Mouse (Mus musculus) cerebellum, adult 9-11 months (tissue): ENCODE results near the gene Hist1h2bm.
"Not testable (repeated sequence)": the region's sequence is repeated elsewhere in the genome, so short reads cannot be mapped to it uniquely, and the experiment has no call there.

ENCODE experiments used
- DNase-seq: peaks from one replicate; pipeline ENCODE4 v3.0.0; 2022

Hist1h2bm gene

GRCm38 (mm10) chr13:21729544-21729943 lies 7.7 kb downstream of the Hist1h2bm start:
- no peak for DNase-seq

GRCm38 (mm10) chr13:21733466-21733865 lies 11.6 kb downstream of the Hist1h2bm start:
- peak; percentile 13 for DNase-seq

DNA sequence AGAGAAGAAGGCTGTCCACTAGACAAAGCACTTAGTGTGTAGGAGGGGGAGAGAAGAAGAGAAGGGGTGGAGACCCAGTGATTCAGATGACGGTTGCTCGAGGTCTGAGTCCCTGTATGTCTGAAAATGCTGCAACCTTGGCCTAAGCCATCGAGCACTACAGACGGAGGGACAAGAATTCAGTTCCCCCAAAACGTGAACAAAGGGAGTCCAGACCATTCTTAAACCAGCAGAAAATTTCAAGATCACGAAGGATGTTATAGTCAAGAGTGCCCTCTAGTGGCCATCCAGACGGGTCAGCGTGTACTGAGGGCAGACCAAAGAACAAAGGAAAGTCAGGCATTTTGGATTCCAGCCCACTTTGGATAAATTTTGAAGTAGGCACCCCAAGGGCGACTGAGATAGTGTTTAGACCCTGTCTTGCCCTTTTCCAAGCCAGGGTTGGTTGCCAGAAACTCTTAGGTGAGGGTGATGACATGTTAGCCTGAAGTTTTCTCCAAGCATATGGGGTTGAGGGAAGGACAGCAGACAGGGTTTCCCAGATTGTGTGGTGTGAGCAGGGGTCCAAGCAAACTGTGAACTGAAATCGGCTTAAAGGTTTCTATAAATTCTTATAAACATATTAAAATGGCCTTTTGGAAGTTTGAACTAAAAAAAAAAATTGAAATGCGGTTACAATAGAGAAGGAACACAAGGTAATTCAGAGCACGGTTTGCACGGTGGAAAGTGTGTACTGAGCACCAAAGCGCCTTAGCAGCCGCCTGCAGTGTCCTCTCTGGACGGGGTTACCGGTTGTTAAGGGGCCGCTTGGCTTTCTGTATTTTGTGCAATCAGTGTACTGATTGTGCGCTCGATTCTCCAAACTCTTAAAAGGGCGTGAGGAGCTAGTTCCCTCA lies 12.4 kb downstream of the Hist1h2bm start:
- DNase-seq = peak; percentile 85

- peak; percentile 86 for DNase-seq
Measured at GRCm38 (mm10) chr13:21734906-21735767, 13.3 kb downstream of the Hist1h2bm start, which contains the start of gene Hist1h4j. Hist1h4j (plus strand) TSS chr13:21735064.

GRCm38 (mm10) chr13:21745006-21745405 lies 23.2 kb downstream of the Hist1h2bm start:
- DNase-seq = no peak

GRCm38 (mm10) chr13:21749387-21750158 lies 27.7 kb downstream of the Hist1h2bm start:
- no peak for DNase-seq

- peak; percentile 96 for DNase-seq
Measured at GRCm38 (mm10) chr13:21750159-21751017, 28.5 kb downstream of the Hist1h2bm start, which contains the start of gene Hist1h4k. Hist1h4k (minus strand) TSS chr13:21750505.

GRCm38 (mm10) chr13:21751417-21751816 lies 29.6 kb downstream of the Hist1h2bm start:
- DNase-seq = no peak

DNA sequence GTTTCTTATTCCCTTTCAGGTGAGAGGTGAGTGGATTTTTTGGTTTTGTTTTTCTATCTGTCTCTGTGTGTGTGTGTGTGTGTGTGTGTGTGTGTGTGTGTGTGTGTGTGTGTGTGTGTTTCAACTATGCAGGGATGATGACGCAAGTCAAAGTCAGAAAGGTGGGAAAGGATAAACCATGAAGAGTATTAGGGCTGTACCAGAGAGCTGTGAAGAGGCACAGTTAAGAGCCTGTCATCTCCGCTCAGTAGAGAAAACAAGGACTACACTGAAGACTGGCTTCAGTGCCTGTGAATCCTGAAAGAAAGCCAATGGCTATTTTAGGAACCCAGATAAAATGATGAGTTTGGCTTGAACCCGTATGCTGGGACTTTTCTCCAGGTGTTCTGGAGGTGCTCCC lies 30.0 kb downstream of the Hist1h2bm start:
- DNase-seq = no peak

- DNase-seq = no peak
Measured at GRCm38 (mm10) chr13:21752356-21752755, 30.5 kb downstream of the Hist1h2bm start.

- no peak for DNase-seq
Measured at GRCm38 (mm10) chr13:21753051-21753523, 31.2 kb downstream of the Hist1h2bm start.

- peak; percentile 86 for DNase-seq
Measured at GRCm38 (mm10) chr13:21753524-21754285, 31.9 kb downstream of the Hist1h2bm start, which contains the start of the genes Hist1h2ak and Hist1h2bn. Hist1h2ak (minus strand) TSS chr13:21753827. Hist1h2bn (plus strand) TSS chr13:21754123.

DNA sequence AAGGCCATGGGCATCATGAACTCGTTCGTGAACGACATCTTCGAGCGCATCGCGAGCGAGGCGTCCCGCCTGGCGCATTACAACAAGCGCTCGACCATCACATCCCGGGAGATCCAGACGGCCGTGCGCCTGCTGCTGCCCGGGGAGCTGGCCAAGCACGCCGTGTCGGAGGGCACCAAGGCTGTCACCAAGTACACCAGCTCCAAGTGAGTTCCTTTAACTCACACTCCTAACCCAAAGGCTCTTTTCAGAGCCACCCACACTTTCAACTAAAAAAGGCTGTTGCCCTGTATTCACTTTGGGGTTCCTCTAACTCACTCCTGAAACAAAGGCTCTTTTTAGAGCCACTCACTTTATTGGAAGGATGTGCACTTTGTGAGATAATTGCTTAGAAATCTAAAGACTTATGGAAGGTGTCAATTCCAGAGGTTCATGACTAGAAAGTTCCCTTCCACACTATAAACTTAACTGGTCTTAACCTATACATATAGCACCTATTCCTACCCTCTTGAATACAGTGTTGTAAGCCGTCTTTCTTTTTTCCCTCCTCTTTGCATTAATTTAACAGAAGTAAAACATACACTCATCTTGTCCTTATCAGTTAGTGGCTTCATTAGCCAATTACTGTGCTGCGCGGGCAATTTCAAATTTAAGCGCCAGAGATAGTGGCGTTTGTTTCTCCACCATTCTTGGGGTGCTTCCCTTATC lies 32.6 kb downstream of the Hist1h2bm start:
- not testable (repeated sequence) for DNase-seq

DNA sequence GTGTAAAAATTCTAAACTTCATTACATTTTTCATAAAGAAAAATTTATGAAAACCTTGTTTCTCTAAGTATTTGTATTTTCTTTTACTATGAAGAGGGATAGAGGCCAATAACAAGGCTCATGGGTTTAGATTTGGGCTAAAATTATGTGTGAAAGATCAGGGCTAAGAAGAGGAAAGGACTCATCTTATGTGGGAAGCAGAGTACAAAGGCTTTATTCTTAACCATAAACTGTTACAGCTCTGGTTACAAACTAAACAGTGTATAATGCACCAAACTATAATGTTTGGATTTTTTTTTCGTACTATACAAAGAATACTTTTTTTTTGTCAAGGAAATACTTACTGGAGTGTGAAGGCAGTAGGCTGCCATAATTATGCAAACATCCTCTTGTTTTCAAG lies 33.9 kb downstream of the Hist1h2bm start:
- DNase-seq = no peak
